ENCODE assay signal across 12 mouse cellular contexts in the genomic region with DNA sequence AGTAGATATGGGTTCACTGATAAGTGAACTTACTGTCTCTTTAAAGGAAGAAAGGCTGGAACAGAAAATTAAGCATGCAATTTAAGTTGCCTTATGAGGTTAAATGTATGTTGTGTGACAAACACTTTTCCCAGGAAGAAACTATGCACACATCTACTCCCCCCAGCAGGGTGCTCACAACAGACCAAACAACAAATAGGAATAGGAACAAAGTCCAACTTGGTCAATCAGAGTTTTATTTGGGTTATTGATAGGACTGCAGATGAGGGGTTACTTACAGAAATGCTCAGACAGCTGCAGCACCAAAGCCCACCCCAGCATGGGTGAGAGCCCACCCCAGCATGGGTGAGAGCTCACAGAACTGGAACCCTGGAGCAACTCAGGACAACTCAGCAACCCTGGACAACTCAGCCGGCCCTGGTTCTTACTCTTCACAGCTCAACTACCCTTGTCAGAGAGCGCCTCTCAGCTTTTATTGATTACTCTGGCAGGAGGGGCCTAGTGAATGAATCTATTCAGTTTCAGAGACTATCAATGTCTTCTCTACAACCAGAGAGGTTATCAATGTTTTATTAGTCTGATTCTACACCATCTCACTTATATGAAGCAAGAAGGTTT.
"Had no signal": no experiment of that assay in that cellular context is flagged by ENCODE, and none has a peak within 500 bp of the region (broad histone marks: within the 10 kb centered on the region; RNA-seq: fewer than 3 reads in every experiment).

No protein-coding gene starts in this region.

- H3K9ac ChIP-seq: liver, embryonic 14.5 days; lung, embryonic 14.5 days had no signal

- DNase-seq: kidney, adult 18-20 months; kidney, adult 9 months; kidney, postnatal 14 days; kidney, postnatal 4 days; lung, embryonic 14.5 days; midbrain, embryonic 14.5 days; thymus, postnatal 25 days had no signal

- H3K27ac ChIP-seq: liver, embryonic 14.5 days; macrophage had no signal

- H3K4me2 ChIP-seq: lung, embryonic 14.5 days had no signal

- ATAC-seq: inflammation-experienced regulatory T-cells, adult 6 months; intestine, embryonic 16.5 days; lung, postnatal 0 days had no signal
